Mouse (Mus musculus) Patski (cell line): ENCODE data around the gene Cmklr1. TPM values are rescaled to one million over a fixed set of nuclear protein-coding genes. Genes with fewer than 3 reads are reported as not detected.

Source experiments
- ATAC-seq: fragments of 100-300 bp; one replicate; pipeline ENCODE4 v1.8.0; 2021
- CTCF ChIA-PET: fragments of 350-600 bp; sonication (Branson Sonifier 250); formaldehyde crosslinking; loops from one replicate; lab custom pipeline; 2022; ENCODE audit warnings: inconsistent platforms; lab: Charles Lee
- POLR2A ChIA-PET: fragments of 350-600 bp; sonication (Branson Sonifier 250); formaldehyde crosslinking; loops from one replicate; lab custom pipeline; 2022; ENCODE audit warnings: antibody characterized with exemption, inconsistent platforms; lab: Charles Lee
- DNase-seq: peaks from one replicate; pipeline ENCODE4 v3.0.0-alpha.2; 2011; ENCODE audit warnings: low read depth, low spot score
- H3K27me3 ChIP-seq: fragments of 371-371 bp; one replicate; pipeline ENCODE4 v1.5.1; 2021
- CTCF ChIP-seq: fragments of 100-300 bp; IDR thresholded peaks from one replicate; pipeline ENCODE4 v1.5.1; 2021
- in situ Hi-C: fragments of 300-500 bp; cut with MboI; formaldehyde crosslinking; loops from 3 replicates; pipeline ENCODE4 v1.11.1; 2018; ENCODE audit warnings: low pct_unique_long_range_greater_than_20kb, mixed read lengths
- polyA plus RNA-seq: library from polyadenylated mRNA; unstranded; gene quantifications from one replicate; pipeline ENCODE4 v1.2.3, GENCODE M21; 2021

Cmklr1 gene
- polyA plus RNA-seq, 1 experiment from 2014 or later, result not detected

DNA sequence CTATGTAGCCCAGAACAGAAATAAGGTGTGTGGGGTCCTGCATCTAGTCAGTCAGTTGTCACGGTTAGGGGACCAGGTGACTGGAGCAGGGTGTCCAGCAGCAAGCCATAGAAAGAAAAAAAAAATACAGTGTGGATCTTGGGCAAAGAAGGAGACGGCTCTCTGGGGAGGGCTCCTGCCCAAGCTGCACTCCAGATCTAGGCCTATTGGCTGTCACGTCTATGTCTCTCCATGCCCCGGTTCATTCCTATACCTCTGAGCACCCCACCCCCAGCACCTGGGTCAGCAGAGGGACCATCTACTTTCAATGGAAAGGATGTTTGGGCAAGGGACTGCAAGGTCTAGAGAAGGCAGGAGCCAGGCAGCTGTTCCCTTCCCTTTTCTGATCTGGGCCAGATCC, 29.3 kb upstream of the Cmklr1 start:
- no peaks in the 10 kb centered on the region for H3K27me3 ChIP-seq
- in situ Hi-C loops, result no loop called here
- no peak for ATAC-seq
- ChIA-PET CTCF (no interaction called here), POLR2A (no interaction called here)
- TF ChIP-seq CTCF, result no peak
- no peak for DNase-seq

DNA sequence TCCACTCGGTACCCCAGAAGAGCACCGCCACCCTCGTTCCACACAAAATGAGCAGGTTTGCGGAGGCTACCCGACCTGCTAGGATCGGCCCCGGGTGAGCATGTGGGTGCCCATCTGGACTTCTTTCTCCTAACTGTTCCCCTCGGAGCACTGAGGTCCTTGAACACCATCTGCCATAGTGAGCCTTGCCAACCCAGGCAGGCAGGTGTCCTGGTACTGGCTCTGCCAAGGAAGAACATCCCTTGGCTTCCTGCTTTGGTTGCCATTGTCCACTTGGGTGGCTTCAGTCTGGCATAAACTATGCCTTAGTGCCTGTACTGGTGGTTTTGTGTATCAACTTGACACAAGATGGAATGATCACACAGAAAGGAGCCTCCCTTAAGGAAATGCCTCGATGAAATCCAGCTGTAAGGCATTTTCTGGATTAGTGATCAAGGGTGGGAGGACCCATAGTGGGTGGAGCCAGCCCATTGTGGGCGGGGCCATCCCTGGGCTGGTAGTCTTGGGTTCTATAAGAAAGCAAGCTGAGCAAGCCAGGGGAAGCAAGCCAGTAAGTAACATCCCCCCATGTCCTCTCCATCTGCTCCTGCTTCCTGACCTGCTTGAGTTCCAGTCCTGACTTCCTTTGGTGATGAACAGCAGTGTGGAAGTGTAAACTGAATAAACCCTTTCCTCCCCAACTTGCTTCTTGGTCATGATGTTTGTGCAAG, 28.7 kb upstream of the Cmklr1 start:
- no peak for DNase-seq
- no peak for TF ChIP-seq CTCF
- ATAC-seq, result no peak
- ChIA-PET POLR2A (no interaction called here), CTCF (no interaction called here)
- H3K27me3 ChIP-seq, result no peaks in the 10 kb centered on the region
- in situ Hi-C loops, result no loop called here

DNA sequence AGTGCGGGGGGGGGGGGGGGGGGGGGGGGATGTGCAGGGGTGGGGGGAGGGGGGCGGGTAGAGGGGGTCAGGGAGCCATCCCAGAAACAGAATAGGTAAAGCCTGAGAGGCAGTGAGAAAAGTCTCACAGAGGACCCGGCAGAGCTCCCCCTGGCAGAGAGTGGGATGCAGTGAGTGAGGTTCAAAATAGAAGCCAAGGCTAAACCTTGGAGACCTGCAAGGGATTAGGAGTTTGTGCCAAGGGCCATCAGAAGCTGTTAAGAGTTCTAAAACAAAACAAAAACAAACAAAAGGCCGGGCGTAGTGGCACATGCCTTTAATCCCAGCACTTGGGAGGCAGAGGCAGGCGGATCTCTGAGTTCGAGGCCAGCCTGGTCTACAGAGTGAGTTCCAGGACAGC, 27.3 kb upstream of the Cmklr1 start:
- CTCF ChIA-PET, result no interaction called here
- in situ Hi-C loops, result no loop called here
- ATAC-seq (no peak), DNase-seq (no peak)
- H3K27me3 ChIP-seq, result no peaks in the 10 kb centered on the region
- TF ChIP-seq CTCF, result no peak
- POLR2A ChIA-PET, result no interaction called here

DNA sequence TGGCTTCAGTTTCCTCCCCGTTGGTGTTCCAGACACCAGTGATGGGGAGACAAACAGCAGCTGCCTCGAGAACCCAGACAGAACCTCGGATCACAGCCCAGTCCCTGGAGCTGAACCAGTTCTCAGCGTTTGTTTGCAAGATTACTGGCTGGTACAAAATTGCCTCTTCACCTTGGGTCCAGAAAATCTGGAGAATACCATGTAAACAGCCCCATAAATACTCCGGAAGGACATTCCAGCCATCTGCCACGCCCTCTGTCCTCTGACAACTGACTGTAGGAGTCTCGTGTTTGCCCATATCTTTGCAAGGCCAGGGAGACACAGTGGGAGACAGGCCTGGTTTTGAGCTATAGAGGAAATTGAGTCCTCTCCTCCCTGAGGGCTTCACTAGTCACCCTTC, 24.6 kb upstream of the Cmklr1 start:
- ATAC-seq (no peak), DNase-seq (no peak)
- ChIA-PET POLR2A (no interaction called here), CTCF (no interaction called here)
- H3K27me3 ChIP-seq, result no peaks in the 10 kb centered on the region
- in situ Hi-C loops, result no loop called here
- TF ChIP-seq CTCF, result no peak

GRCm38 (mm10) chr5:113672456-113672855, 22.2 kb upstream of the Cmklr1 start:
- ChIA-PET POLR2A (no interaction called here), CTCF (no interaction called here)
- DNase-seq (no peak), ATAC-seq (no peak)
- no peaks in the 10 kb centered on the region for H3K27me3 ChIP-seq
- no peak for TF ChIP-seq CTCF
- in situ Hi-C loops, result no loop called here

GRCm38 (mm10) chr5:113670597-113670996, 20.4 kb upstream of the Cmklr1 start:
- POLR2A ChIA-PET, result no interaction called here
- CTCF ChIA-PET, result no interaction called here
- in situ Hi-C loops, result no loop called here
- DNase-seq (no peak), ATAC-seq (no peak)
- H3K27me3 ChIP-seq, result no peaks in the 10 kb centered on the region
- TF ChIP-seq CTCF, result no peak

GRCm38 (mm10) chr5:113670110-113670509, 19.9 kb upstream of the Cmklr1 start:
- no peak for DNase-seq
- no peaks in the 10 kb centered on the region for H3K27me3 ChIP-seq
- ChIA-PET POLR2A (no interaction called here), CTCF (no interaction called here)
- no peak for ATAC-seq
- in situ Hi-C loops, result no loop called here
- no peak for TF ChIP-seq CTCF

DNA sequence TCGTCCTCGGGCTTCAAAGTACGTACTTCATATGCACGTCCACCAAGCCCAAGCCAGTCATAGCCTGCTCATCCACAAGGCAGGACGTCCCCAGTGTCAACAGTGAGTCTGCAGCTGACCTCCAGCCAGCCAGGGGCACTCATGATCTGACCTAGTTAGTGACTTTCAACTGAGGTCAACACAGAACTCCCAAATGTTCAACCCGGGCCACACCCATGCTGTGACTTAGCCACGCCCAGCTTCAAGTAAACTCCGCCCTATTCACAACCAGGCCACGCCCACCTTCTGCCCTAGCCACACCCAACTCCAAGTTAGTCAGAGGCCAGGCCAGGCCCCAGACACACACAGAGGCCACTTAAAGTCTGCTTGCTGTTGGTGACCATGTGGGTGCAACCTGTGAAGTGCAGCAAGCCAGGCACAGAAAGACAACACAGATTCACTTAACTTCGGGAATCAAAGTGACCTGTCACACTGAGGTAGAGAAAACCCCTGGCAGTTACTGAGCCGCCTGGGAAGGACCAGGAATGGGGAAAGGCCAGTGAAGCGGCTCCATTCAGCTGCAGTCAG, 14.5 kb upstream of the Cmklr1 start:
- POLR2A ChIA-PET, result no interaction called here

DNA sequence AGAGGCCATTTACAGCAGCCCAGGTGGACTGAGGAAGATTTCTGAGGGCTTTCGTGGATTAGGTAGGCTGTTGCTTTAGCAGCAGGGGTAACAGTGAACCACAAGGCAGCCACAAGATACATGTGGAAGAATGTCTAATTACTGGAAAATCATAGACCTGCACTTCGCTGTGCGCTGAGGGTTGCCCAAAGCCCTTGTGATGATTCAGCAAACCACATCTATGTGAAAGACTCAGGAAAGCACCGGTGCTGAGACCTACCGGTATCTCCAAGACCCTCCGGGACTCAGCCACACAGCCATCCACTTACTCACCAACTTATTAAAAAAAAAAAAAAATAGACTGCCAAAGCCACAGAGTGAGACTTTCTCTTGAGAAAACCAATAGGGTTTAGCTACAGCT, 13.9 kb upstream of the Cmklr1 start:
- H3K27me3 ChIP-seq, result no peaks in the 10 kb centered on the region
- no peak for TF ChIP-seq CTCF
- no peak for ATAC-seq
- CTCF ChIA-PET, result no interaction called here
- in situ Hi-C loops, result no loop called here
- POLR2A ChIA-PET, result no interaction called here
- DNase-seq, result peak; percentile 70

More for the DNA sequence above, 14.5 kb upstream of the Cmklr1 start:
- H3K27me3 ChIP-seq, result no peaks in the 10 kb centered on the region
- in situ Hi-C loops, result no loop called here
- no peak for ATAC-seq
- no peak for DNase-seq
- CTCF ChIA-PET, result no interaction called here
- TF ChIP-seq CTCF, result no peak

DNA sequence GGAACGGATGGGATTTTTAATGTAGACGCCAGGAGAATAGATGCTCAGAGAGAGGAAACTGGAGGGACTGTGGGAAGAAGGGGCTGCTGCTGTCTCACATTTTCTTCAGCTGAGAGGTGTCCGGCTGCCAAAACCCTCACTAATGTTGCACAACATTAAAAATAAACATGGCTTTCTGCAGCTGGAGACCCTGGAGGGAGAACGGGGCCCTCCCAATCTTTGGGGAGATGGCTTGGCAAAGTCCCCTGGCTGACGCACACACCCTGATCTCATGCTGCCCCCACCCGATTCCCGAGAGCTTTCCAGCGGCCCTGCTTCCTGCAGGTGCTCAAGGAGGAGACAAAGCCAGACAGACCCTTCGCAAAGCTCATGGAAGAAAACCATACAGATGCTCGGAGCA, 10.6 kb upstream of the Cmklr1 start:
- H3K27me3 ChIP-seq, result no peaks in the 10 kb centered on the region
- POLR2A ChIA-PET, result no interaction called here
- ATAC-seq (no peak), DNase-seq (no peak)
- in situ Hi-C loops, result no loop called here
- CTCF ChIA-PET, result no interaction called here
- TF ChIP-seq CTCF, result no peak

DNA sequence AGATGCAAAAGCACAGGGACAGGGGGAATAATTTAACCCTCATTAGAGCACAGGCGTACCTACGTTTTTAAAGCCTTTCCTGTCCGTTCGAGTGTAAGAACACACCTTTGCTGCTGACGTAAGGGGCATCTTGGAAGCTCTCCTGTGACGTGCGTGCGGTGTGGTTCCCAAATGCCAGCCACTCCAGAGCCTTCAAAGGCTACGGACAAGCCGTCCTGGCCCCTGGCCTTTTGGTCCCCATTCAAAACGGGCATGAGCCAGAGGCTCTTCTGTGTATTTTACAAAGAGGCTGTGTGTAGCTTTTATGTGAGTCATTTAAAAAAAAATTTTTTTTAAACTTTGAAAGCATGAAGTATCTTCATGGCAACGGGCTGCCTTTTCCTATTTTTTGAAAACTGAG, 4.6 kb upstream of the Cmklr1 start:
- ATAC-seq, result no peak
- no peak for DNase-seq
- peaks cover 12% of the 10 kb centered on the region for H3K27me3 ChIP-seq
- POLR2A ChIA-PET, result no interaction called here
- in situ Hi-C loops, result no loop called here
- no peak for TF ChIP-seq CTCF
- CTCF ChIA-PET, result no interaction called here
